Comparison of ENCODE assay signal across 10 mouse cellular contexts in the genomic region with DNA sequence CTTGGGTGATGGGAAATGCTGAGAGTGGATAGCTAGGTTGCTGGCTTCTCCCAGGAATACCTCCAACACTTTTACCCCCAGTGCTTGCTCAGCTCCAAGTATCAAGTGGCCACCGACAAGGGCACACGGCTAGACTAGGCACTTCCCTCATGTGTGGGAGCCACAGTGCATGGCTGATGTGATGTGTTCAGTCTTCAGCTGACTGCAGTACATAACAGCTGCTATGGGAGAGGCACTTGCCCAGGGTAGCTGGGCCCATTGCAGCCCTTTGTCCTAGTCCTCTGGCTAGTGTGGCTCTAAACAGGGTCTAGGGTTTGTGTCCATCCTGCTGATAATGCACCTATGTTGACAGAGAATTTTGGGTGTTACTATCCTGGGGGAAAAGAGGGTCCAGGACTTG. TPM values are rescaled to one million over a fixed set of nuclear protein-coding genes. Genes with fewer than 3 reads are reported as not detected.
A peak's percentile ranks its signal among the peaks of the same experiment; 100 is the strongest.
DNase-seq lines count a peak whose midpoint lies in the region; ATAC-seq and TF ChIP-seq lines count a peak whose summit lies in the region.
"Had no signal": no experiment of that assay in that cellular context is flagged by ENCODE, and none has a peak within 500 bp of the region (broad histone marks: within the 10 kb centered on the region; RNA-seq: fewer than 3 reads in every experiment).

No protein-coding gene starts in this region.

- no peaks in the 10 kb centered on the region for H3K9me3 ChIP-seq in kidney, postnatal 0 days (replicated peaks; ENCODE audit: low read length)
- H3K9me3 ChIP-seq in embryonic facial prominence, embryonic 14.5 days (ENCODE audit: control insufficient read depth, low read length) = no peaks in the 10 kb centered on the region
- H3K9me3 ChIP-seq in hindbrain, embryonic 15.5 days = no peaks in the 10 kb centered on the region
- H3K9me3 ChIP-seq in midbrain, embryonic 16.5 days (replicated peaks; ENCODE audit: control insufficient read depth, low read length, poor library complexity, severe bottlenecking) = no peaks in the 10 kb centered on the region

- intact Hi-C loops in gastrocnemius, postnatal 36 days (cut with DNase I) = loop anchor here (5.0 kb wide), 1 partner anchor 76 kb away; no protein-coding TSS in a partner anchor

- peak overlapping the region; percentile 75 for H3K4me2 ChIP-seq in kidney, postnatal 0 days (ENCODE audit: low read length)
- H3K4me2 ChIP-seq in embryonic facial prominence, embryonic 14.5 days (ENCODE audit: low read depth, low read length) = peak overlapping the region; percentile 65
- no peak overlapping the region for H3K4me2 ChIP-seq in hindbrain, embryonic 15.5 days
- no peak overlapping the region for H3K4me2 ChIP-seq in midbrain, embryonic 16.5 days (ENCODE audit: low read length)

- WGBS in kidney, postnatal 0 days = 49% methylated on average over 2 of the region's 2 CpGs
- 56% methylated on average over 2 of the region's 2 CpGs for whole genome bisulfite sequencing in embryonic facial prominence, embryonic 14.5 days
- 58% methylated on average over 2 of the region's 2 CpGs for WGBS in hindbrain, embryonic 15.5 days
- 63% methylated on average over 2 of the region's 2 CpGs for WGBS in midbrain, embryonic 16.5 days

- H3K27me3 ChIP-seq in kidney, postnatal 0 days (ENCODE audit: insufficient read depth, low read length) = 0 out of 2 replicates have a peak, but pooled peaks cover 14% of the 10 kb centered on the region
- H3K27me3 ChIP-seq in embryonic facial prominence, embryonic 14.5 days (replicated peaks; ENCODE audit: control insufficient read depth, insufficient read depth, low read length) = peaks cover 46% of the 10 kb centered on the region
- H3K27me3 ChIP-seq in hindbrain, embryonic 15.5 days = peaks cover 44% of the 10 kb centered on the region
- peaks cover 34% of the 10 kb centered on the region for H3K27me3 ChIP-seq in midbrain, embryonic 16.5 days (ENCODE audit: control insufficient read depth, insufficient read depth, low read depth, low read length)

- H3K36me3 ChIP-seq in kidney, postnatal 0 days (ENCODE audit: insufficient read depth, low read length) = no peaks in the 10 kb centered on the region
- H3K36me3 ChIP-seq in embryonic facial prominence, embryonic 14.5 days (ENCODE audit: control insufficient read depth, insufficient read depth, low read length) = peaks cover 20% of the 10 kb centered on the region; the same call in 1 of the 2 replicates
- no peaks in the 10 kb centered on the region for H3K36me3 ChIP-seq in hindbrain, embryonic 15.5 days
- no peaks in the 10 kb centered on the region for H3K36me3 ChIP-seq in midbrain, embryonic 16.5 days (ENCODE audit: control insufficient read depth, insufficient read depth, low read length)

- ATAC-seq in kidney, postnatal 0 days (replicated peaks; ENCODE audit: low FRiP score, low read depth) = no peak
- no peak for ATAC-seq in embryonic facial prominence, embryonic 14.5 days (ENCODE audit: low read depth)
- ATAC-seq in hindbrain, embryonic 15.5 days (ENCODE audit: low FRiP score, low read depth) = no peak
- ATAC-seq in midbrain, embryonic 16.5 days = no peak

- H3K9ac ChIP-seq in kidney, postnatal 0 days (ENCODE audit: low read depth, low read length) = peak overlapping the region; percentile 70; the same call in 1 of the 2 replicates
- H3K9ac ChIP-seq in embryonic facial prominence, embryonic 14.5 days (ENCODE audit: low read depth, low read length) = peak overlapping the region; percentile 10; the same call in 1 of the 2 replicates
- no peak overlapping the region for H3K9ac ChIP-seq in hindbrain, embryonic 15.5 days
- no peak overlapping the region for H3K9ac ChIP-seq in midbrain, embryonic 16.5 days (ENCODE audit: low read depth, low read length)
- H3K9ac ChIP-seq: liver, embryonic 14.5 days had no signal

- peak overlapping the region; percentile 22; the same call in 1 of the 2 replicates for H3K27ac ChIP-seq in kidney, postnatal 0 days
- no peak overlapping the region for H3K27ac ChIP-seq in embryonic facial prominence, embryonic 14.5 days (replicated peaks; ENCODE audit: low read depth, low read length)
- H3K27ac ChIP-seq in hindbrain, embryonic 15.5 days (replicated peaks) = no peak overlapping the region
- no peak overlapping the region for H3K27ac ChIP-seq in midbrain, embryonic 16.5 days (ENCODE audit: low read length)
- H3K27ac ChIP-seq: liver, embryonic 14.5 days had no signal

- TF ChIP-seq CTCF in kidney, postnatal 0 days (IDR thresholded peaks at IDR 0.05; ENCODE audit: low read depth) = no peak

- peak overlapping the region; percentile 52 for H3K4me3 ChIP-seq in kidney, postnatal 0 days (replicated peaks; ENCODE audit: low read depth, low read length)
- H3K4me3 ChIP-seq in embryonic facial prominence, embryonic 14.5 days (ENCODE audit: low read depth, low read length) = peak overlapping the region; percentile 44
- peak overlapping the region; percentile 47 for H3K4me3 ChIP-seq in hindbrain, embryonic 15.5 days
- peak overlapping the region; percentile 46; the same call in 1 of the 2 replicates for H3K4me3 ChIP-seq in midbrain, embryonic 16.5 days (ENCODE audit: low read depth, low read length)

- peaks cover 16% of the 10 kb centered on the region; the same call in 1 of the 2 replicates for H3K4me1 ChIP-seq in kidney, postnatal 0 days (replicated peaks; ENCODE audit: insufficient read depth, low read length)
- peaks cover 6% of the 10 kb centered on the region; the same call in 1 of the 2 replicates for H3K4me1 ChIP-seq in embryonic facial prominence, embryonic 14.5 days (ENCODE audit: control insufficient read depth, insufficient read depth, low read length)
- peaks cover 12% of the 10 kb centered on the region for H3K4me1 ChIP-seq in hindbrain, embryonic 15.5 days (replicated peaks)
- H3K4me1 ChIP-seq in midbrain, embryonic 16.5 days (ENCODE audit: control insufficient read depth, insufficient read depth, low read length) = 0 out of 2 replicates have a peak, but pooled peaks cover 2% of the 10 kb centered on the region

- DNase-seq in kidney, postnatal 0 days (ENCODE audit: low spot score) = no peak
- DNase-seq in kidney, adult 11 months = no peak
- no peak for DNase-seq in embryonic facial prominence, embryonic 14.5 days (ENCODE audit: low spot score)
- DNase-seq in gastrocnemius, postnatal 36 days = no peak
- DNase-seq in retina, embryonic 14.5 days (ENCODE audit: low spot score) = no peak

RNA-seq across cellular contexts. Expression of a gene that starts 1.8 kb away (rescaled TPM):
- polyA plus RNA-seq in kidney, postnatal 0 days (2015; fragmentation: Nextera tagmentation; extraction: Ambion mirVana) = 107 and 113 TPM in 2 replicates
- 35.4 and 39.5 TPM in 2 replicates for polyA plus RNA-seq in embryonic facial prominence, embryonic 14.5 days (2014; fragmentation: Nextera tagmentation; extraction: Ambion mirVana)
- polyA plus RNA-seq in hindbrain, embryonic 15.5 days (2015; fragmentation: Nextera tagmentation; extraction: Ambion mirVana) = 110 and 117 TPM in 2 replicates
- 104 and 105 TPM in 2 replicates for polyA plus RNA-seq in midbrain, embryonic 16.5 days (2015; fragmentation: Nextera tagmentation; extraction: Ambion mirVana)
- total RNA-seq in gastrocnemius, postnatal 36 days (2021) = 10 to 100 TPM in 1 of 2 experiments, 1 to 10 TPM in 1; 9.5 to 13.5 TPM

RNA-seq across cellular contexts. Expression of a gene that starts 33.1 kb away (rescaled TPM):
- polyA plus RNA-seq in kidney, postnatal 0 days (2015; fragmentation: Nextera tagmentation; extraction: Ambion mirVana) = 82.3 and 86.1 TPM in 2 replicates
- 49.2 and 55.5 TPM in 2 replicates for polyA plus RNA-seq in embryonic facial prominence, embryonic 14.5 days (2014; fragmentation: Nextera tagmentation; extraction: Ambion mirVana)
- polyA plus RNA-seq in hindbrain, embryonic 15.5 days (2015; fragmentation: Nextera tagmentation; extraction: Ambion mirVana) = 105 and 109 TPM in 2 replicates
- 106 and 107 TPM in 2 replicates for polyA plus RNA-seq in midbrain, embryonic 16.5 days (2015; fragmentation: Nextera tagmentation; extraction: Ambion mirVana)
- total RNA-seq in gastrocnemius, postnatal 36 days (2021) = 10 to 100 TPM; 40.3 to 46.4 TPM

RNA-seq across cellular contexts. Expression of a gene that starts 33.3 kb away (rescaled TPM):
- 20.1 and 24.9 TPM in 2 replicates for polyA plus RNA-seq in kidney, postnatal 0 days (2015; fragmentation: Nextera tagmentation; extraction: Ambion mirVana)
- polyA plus RNA-seq in embryonic facial prominence, embryonic 14.5 days (2014; fragmentation: Nextera tagmentation; extraction: Ambion mirVana) = 34.5 and 37.8 TPM in 2 replicates
- 11.1 and 11.3 TPM in 2 replicates for polyA plus RNA-seq in hindbrain, embryonic 15.5 days (2015; fragmentation: Nextera tagmentation; extraction: Ambion mirVana)
- polyA plus RNA-seq in midbrain, embryonic 16.5 days (2015; fragmentation: Nextera tagmentation; extraction: Ambion mirVana) = 4.4 and 6.1 TPM in 2 replicates
- 1 to 10 TPM; 1.6 to 2.1 TPM for total RNA-seq in gastrocnemius, postnatal 36 days (2021)

RNA-seq across cellular contexts. Expression of a gene that starts 57.9 kb away (rescaled TPM):
- 27.5 and 30.5 TPM in 2 replicates for polyA plus RNA-seq in kidney, postnatal 0 days (2015; fragmentation: Nextera tagmentation; extraction: Ambion mirVana)
- 20.1 and 22.2 TPM in 2 replicates for polyA plus RNA-seq in embryonic facial prominence, embryonic 14.5 days (2014; fragmentation: Nextera tagmentation; extraction: Ambion mirVana)
- polyA plus RNA-seq in hindbrain, embryonic 15.5 days (2015; fragmentation: Nextera tagmentation; extraction: Ambion mirVana) = 39.2 and 44.8 TPM in 2 replicates
- 45.8 and 50.3 TPM in 2 replicates for polyA plus RNA-seq in midbrain, embryonic 16.5 days (2015; fragmentation: Nextera tagmentation; extraction: Ambion mirVana)
- 10 to 100 TPM; 14.4 to 17.6 TPM for total RNA-seq in gastrocnemius, postnatal 36 days (2021)

RNA-seq across cellular contexts. Expression of a gene that starts 57.9 kb away (rescaled TPM):
- not detected in 2 replicates for polyA plus RNA-seq in kidney, postnatal 0 days (2015; fragmentation: Nextera tagmentation; extraction: Ambion mirVana)
- not detected in 2 replicates for polyA plus RNA-seq in embryonic facial prominence, embryonic 14.5 days (2014; fragmentation: Nextera tagmentation; extraction: Ambion mirVana)
- polyA plus RNA-seq in hindbrain, embryonic 15.5 days (2015; fragmentation: Nextera tagmentation; extraction: Ambion mirVana) = 0.17 TPM in 1 of 2 replicates, not detected in the other
- polyA plus RNA-seq in midbrain, embryonic 16.5 days (2015; fragmentation: Nextera tagmentation; extraction: Ambion mirVana) = not detected in 2 replicates
- total RNA-seq in gastrocnemius, postnatal 36 days (2021) = 1 to 10 TPM in 1 of 2 experiments, not detected in 1; 1.7 TPM
- polyA plus RNA-seq: embryonic facial prominence, embryonic 11.5 days; liver, embryonic 14.5 days; thymus, postnatal 0 days had no signal

Comparison
In these comparisons a context has a peak if more than half of its experiments do, and no peak if none do; other contexts are left out.
1. H3K4me2 ChIP-seq: peak in kidney, postnatal 0 days (single experiment) and embryonic facial prominence, embryonic 14.5 days (single experiment); none in hindbrain, embryonic 15.5 days (single experiment) and midbrain, embryonic 16.5 days (single experiment).
2. H3K9ac ChIP-seq: peak in kidney, postnatal 0 days (single experiment) and embryonic facial prominence, embryonic 14.5 days (single experiment); none in hindbrain, embryonic 15.5 days (single experiment) and midbrain, embryonic 16.5 days (single experiment).
3. Peak in every context shown above with its lines, with median percentiles within 50 percentile points of each other: H3K4me3 ChIP-seq.